Mouse (Mus musculus): ENCODE results near the gene Vstm2l.

- TF ChIP-seq CTCF (IDR thresholded peaks at IDR 0.05; ENCODE audit: low read depth) (peak; percentile 10; the same call in 1 of the 2 replicates), EP300 (IDR thresholded peaks at IDR 0.05; ENCODE audit: low read depth) (no peak)
Measured at GRCm38 (mm10) chr2:157936676-157937075, 22.2 kb downstream of the Vstm2l start.

All from liver, embryonic 14.5 days (tissue).